Mouse (Mus musculus): ENCODE measurements around the gene Glyat. TPM values are rescaled to one million over a fixed set of nuclear protein-coding genes. Genes with fewer than 3 reads are reported as not detected.
A peak's percentile ranks its signal among the peaks of the same experiment; 100 is the strongest.
"Not testable (repeated sequence)": the region's sequence is repeated elsewhere in the genome, so short reads cannot be mapped to it uniquely, and the experiment has no call there.

The Glyat gene
- total RNA-seq (2014; fragmentation: Nextera tagmentation) (not detected in 2 replicates), total RNA-seq (2017) (not detected in 2 replicates)

DNA sequence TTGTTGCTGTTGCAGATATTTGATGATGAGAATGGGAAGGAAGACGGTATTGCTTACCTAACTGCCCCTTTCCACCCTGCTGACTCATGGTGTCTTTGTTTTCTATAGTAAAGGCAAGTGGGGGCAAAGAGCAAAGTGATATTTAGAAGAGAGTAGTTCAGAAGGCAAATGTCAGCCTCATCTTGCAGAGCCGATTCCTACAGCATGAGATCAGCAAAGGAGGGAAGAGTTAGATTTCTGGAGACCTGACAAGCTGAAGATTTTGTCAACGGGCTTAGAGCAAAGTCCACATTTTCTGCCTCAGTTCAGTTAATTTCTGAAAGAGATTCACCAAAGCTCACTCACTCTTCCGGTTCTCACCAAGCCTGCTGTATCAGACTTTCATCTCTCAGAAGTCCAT, at the start of gene Glyat:
TSS of gene Glyat (plus strand) at position 133 of the 400 bp plus-strand sequence.
- ATAC-seq (replicated peaks; ENCODE audit: poor library complexity, severe bottlenecking) = no peak

DNA sequence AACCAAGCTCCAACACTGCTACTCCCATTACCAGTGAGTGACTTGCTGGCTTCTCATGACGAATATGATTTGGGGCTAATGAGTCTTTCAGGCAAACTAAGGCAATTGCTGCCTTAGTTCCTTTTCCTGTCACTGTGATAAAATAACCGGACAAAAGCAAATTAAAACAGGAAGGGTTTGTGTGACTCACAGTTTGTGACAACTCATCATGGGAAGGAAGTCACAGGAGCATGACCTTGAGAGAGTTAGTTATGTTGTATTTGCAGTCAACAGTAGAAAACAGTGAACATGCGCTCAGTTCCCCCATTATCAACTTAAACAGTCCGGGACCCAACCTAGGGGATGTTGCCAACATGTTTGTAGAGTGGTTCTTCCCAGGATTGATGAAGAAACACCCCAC, 47.8 kb upstream of the Glyat start:
- ATAC-seq (replicated peaks; ENCODE audit: poor library complexity, severe bottlenecking) = peak; percentile 92

DNA sequence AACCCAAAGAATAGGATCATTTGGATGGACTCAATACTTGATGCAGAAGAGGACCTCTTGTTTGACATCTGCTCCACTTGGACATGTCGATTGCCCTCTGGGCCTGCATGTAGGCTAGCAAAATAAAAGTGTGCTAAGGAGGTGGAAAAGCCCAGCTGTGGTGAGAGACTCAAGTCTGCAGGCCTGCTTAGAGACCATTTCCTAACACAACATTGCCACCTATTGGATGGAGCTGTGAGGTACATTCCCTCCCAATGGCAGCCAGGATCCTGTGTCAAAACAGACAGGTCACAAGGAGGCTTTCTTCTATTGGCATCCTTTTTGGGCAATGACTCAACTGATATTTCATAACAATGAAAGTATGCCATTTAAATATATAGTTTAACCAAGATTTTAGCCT, 41.2 kb upstream of the Glyat start:
- ATAC-seq (replicated peaks; ENCODE audit: poor library complexity, severe bottlenecking) = peak; percentile 71

DNA sequence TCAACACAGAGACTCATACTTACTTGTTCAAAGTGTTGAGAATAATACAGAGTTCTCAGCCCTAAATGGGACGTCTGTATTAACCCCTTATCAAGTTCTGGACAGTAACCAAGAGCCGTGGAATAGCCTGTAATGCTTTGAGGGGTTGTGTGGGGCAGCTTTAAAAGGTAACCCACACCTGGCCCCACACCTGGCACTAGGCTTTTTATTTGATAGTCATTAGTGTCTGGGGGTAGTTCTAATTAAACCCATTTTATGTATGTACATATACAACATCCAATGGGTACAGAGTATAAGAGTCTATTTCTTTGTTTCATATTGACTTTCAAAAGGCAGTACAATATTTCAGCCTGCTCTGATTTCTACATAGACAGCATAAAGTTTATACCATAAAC, 38.0 kb upstream of the Glyat start:
- ATAC-seq (replicated peaks; ENCODE audit: poor library complexity, severe bottlenecking) = no peak

DNA sequence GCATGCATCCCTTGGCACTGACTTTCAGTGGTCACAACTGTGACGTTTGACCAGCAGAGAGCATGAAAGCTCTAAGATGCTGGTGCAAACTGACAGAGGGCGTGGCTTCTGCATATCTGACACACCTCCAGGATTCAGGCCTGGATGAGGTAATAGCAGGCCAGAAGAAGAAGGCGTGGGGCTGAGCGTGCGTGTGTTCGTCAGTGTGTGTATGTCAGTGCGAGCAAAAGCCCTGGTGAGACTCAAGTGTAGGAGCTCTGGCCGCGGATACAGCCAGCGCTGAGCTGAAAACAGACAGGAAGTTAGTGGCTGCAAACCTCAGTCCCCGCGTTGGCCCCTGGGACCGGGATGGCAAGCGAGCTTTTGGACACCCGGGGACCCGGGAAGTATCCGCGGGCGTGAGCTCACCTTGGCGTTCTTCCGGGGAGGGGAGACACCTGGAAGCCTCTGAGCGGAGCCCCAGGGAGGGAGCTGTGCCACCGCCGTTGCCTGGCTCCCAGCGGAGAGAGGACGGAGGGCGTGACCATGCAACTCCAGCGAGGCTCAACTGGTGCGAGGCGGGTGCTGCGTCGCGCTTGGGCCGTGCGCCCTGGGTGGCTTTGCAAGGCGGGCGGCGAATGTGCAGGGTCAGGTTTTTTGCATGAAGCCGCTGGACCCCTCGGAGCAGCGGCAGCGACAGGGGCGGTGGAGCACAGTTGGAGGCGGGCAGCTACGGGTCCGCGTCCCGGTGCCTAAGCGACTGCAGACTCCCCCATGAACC, 37.4 kb upstream of the Glyat start:
- peak; percentile 87 for ATAC-seq (replicated peaks; ENCODE audit: poor library complexity, severe bottlenecking)

DNA sequence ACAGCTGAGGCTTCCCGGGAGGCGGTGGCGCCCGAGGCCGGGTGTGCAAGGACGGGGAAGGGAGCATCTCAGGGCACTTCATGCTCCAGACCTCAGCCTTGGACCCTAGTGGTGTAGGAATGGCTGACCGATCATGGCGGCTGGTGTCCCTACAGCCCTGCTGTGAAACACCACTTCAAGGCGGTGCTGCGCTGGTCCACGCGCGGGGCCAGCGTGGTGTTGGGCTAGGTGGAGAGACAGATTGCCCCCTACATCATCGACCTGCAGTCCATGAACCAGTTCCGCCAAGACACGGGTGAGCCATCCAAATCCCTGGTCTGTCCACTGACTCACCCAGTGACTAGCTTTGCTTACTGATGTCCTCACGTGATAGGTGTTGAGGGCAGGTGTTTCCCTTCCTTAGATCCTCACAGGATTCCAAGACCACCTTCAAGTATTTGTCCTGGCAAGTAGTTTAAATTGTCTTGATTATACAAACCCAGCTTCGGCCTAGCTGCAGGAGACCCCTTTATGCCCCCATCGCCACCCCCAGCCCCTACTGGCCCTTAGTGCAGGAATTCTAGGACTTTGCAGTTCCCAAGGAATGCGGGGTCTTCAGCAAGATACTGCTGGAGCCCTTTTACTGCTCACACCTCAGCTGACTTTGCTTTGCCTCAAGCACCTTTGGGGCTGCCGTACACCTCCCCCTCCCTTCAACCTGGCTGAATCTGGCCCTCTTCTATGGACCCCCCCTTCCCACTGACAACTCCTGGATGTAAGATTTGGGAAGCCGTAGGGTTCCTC, 36.6 kb upstream of the Glyat start:
- ATAC-seq (replicated peaks; ENCODE audit: poor library complexity, severe bottlenecking) = peak; percentile 9

DNA sequence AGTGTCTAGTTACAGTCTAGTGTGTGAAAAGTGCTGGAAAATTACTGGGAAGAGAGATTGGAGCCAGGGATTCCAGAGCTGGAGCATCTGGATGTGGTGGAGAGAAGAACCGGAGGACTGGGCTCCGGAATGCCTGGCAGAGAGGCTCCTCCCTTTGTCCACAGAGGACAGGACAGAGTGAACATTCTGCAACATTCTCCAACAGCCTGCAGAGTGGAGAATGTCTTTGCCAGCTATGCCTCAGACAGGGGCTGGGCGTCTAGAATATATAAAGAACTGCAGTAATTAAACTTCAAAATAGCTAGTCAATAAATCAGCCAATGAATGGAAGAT, 36.1 kb upstream of the Glyat start:
- ATAC-seq (replicated peaks; ENCODE audit: poor library complexity, severe bottlenecking) = no peak

DNA sequence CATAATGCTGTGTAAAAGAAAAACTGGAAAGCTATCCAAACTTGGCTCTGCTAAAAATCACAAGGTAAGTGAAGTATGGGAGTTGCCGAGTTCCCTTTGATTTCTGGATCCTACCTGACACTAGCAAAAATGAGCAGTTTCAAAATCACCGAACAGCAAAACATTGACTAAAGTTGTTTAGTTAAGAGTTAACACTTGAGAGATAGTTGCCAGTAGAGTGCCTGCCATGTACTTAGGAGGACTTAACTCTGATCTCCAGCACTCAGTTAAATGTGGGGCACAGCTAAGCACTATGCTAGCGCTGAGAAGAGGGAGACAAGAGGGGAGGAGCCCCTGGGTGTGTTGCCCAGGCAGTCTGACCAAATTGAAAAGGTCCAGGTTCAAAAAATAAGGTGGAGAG, 34.4 kb upstream of the Glyat start:
- no peak for ATAC-seq (replicated peaks; ENCODE audit: poor library complexity, severe bottlenecking)

DNA sequence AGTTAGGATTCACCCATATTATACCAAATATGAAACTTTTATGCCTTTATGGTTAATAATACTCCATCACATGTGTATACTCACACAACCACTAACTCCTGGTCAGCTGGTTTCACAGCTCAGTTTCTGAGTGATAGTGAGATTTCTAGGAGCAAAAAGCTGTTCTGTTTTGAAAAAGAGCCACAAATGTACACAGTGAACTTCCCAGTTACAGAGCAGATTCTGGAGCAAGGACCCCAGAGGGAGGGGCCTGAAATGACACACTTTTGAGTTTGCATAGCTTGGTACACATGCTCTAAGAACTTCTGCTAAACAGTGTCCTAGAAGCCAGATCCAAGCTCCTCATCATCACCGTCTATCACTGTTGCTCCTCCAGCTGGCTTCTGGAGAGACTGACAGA, 33.4 kb upstream of the Glyat start, which contains the start of gene Gm4952:
TSS of gene Gm4952 (plus strand) at position 301 of the 400 bp plus-strand sequence.
- no peak for ATAC-seq (replicated peaks; ENCODE audit: poor library complexity, severe bottlenecking)

DNA sequence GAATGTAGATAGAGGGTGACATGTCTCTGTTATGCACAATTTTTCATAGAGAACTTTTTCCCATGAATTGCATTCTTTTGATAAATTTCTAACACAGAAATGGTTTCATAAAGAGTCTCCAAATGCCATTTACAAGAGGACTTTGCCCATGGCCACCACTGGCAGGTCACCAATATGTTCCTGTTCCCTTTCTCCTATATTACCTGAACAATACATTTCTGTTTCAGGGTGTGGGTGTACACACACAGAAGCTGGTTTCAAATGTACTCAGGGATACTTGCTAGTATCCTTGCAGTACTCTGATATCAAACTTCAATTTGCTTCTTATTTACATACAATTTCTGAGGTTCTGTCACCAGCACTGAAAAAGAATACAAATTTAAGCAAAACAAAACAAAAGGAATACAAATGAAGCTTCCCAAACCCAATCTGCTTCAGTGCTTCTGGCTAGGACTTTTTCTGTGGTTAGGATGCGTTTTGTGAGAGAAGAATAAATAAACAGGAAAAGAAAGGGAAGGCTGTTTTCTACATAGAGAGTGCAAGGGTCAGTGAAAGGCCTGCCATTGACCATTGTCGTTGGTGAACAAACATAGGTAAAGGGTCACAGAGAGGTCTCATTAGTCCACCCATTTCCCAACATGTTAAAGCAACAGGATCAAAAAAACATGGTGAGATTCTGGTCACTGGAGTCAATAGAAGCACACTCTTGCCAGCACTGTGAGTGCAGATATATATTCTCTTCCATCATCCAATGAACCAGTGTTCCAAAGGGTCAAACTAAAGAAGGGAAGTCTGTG, 32.2 kb upstream of the Glyat start:
- ATAC-seq (replicated peaks; ENCODE audit: poor library complexity, severe bottlenecking) = no peak

DNA sequence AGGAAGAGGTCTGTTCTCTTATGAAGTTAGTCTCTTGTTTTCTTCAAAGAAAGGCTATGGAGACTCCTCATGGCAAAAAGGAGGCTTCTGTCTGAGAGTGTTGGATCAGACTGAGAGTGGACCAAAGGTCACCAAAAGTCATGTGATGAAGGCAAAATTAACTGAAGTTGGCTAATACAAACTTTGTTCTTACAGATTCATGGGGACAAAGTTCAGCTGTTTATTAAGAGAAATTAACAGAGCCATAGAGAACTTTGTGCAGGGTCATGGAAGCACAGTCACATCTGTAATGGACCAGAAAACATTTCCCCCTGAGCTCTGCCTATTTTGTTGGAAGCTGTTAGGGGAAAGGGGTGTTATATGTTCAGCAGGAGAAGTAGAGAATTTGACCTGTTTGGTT, 24.8 kb upstream of the Glyat start:
- ATAC-seq (replicated peaks; ENCODE audit: poor library complexity, severe bottlenecking) = no peak

DNA sequence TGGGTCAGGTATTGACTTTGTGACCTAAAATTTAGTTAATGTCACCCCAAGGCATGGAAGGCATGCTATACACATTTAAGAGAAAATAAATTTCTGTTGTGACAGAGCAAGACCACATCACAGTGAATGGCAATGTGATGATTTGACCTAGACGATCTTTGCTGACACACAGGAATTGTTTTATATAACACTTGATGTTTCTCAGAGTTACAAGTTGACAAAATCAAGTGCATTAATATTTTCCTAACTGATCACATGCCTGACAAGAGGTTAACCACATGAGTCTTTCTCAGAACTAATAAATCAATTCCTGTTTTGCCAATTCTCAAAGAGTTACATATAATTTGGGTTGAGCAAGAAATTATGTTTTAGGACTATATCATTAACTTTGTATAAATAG, 19.5 kb upstream of the Glyat start:
- ATAC-seq (replicated peaks; ENCODE audit: poor library complexity, severe bottlenecking) = no peak

DNA sequence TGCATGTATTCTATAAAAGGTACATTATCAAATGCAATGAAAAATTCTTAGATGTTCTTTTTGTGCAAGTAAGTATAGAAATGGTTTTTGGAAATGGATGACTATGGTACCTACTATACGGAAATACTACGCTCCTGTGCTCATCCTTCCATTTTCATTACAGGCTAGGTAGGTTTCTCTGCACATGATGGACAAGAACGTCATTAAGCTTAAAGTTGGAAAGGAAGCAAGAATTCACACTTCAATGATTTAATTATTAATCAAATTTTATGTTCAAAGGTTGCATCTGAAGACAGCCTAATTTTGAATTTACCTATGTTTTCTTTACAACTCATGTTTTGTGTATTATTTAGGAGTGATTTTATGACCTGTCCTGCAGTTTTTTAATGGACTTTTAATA, 1.2 kb downstream of the Glyat start:
- no peak for ATAC-seq (replicated peaks; ENCODE audit: poor library complexity, severe bottlenecking)

DNA sequence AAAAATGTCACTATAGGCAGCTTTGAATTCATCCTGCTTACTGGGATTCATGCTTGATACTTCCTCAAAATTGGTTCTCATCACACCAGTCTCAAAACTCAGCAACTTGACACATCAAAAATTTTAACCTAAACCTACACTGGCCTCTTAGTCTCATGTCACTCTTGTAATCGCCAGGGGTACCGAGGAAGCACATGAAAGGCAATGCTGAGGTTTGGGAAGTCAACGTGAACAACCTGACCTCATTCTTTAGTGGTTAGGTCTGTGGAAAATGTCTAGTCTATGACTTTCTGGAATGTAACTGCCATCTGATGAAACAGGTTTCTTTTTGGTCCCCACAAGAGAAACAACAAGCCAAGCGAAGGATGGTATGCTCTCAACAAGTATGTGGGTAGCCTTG, 1.9 kb downstream of the Glyat start:
- no peak for ATAC-seq (replicated peaks; ENCODE audit: poor library complexity, severe bottlenecking)

DNA sequence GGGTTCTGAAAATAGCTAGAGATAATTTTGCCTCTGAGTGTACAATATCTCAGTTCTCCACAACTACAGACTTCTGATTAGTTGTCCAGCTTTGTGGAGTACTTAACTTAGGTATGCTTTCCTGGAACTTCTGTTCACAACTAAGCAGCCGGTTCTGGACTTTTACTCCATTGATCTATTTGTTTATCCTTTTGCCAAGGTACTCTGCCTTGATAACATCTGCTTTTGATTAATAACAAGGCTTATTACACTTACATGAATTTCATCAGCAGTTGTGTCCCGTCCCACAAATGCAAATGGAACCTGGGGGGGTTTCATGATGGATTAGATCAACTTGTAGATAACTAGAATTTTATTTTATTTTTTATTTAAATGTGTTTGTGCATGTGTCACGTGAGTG, 3.8 kb downstream of the Glyat start:
- no peak for ATAC-seq (replicated peaks; ENCODE audit: poor library complexity, severe bottlenecking)

DNA sequence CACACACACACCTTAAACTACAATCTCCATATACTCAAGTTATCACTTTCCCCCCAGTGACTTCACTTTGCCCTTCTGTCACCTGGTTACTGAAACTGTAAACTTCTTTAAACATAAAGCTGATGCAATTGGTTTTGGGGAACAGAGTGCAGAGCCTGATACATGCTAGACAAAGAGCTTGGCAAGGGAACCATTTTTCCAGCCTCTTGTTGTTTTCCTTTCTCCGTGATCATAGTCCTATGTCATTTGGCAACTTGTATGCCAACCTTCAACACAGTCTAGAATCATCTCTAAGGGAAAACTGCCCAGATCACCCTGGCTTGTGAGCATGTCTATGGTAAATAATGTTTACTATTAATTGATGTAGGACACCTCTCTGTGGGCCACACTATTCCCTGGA, 4.9 kb downstream of the Glyat start:
- ATAC-seq (replicated peaks; ENCODE audit: poor library complexity, severe bottlenecking) = no peak

DNA sequence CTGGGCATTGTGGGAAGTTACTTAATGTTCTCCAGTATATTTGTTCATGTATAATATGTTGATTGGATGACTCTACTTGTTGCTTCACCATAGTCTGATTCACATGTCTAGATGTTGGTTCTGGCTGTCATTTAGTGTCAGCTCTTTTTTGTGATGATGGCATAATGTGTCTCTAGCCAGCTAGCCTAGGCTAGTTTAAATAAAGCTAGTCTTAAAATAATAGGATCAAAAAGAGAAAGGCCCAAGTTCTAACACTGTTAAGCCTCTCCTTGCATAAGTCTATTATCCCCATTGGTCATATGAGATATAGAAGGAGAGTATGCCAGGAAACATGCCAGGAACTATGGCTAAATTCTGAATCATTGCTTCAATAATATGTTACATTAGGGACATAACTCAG, 16.4 kb downstream of the Glyat start:
- ATAC-seq (replicated peaks; ENCODE audit: poor library complexity, severe bottlenecking) = no peak

DNA sequence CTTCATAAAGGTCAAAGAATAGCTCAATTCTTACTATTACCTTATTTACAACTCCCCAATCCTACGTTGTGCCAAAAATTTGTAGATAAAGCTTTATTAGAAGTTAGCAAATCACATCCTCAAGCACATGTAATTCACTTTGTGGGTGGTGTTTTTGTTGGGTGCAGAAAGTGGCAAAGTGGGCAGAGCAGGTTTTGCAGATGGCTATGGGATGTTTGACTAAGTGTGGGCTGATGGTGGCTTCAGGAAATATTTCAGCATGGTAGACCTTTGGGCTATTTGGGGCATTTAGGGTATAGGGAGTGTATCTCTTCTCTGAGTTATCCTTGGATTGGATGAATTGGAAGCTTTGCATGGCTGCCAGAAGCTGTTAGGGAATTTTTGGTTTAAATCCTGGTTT, 33.0 kb downstream of the Glyat start:
- no peak for ATAC-seq (replicated peaks; ENCODE audit: poor library complexity, severe bottlenecking)

DNA sequence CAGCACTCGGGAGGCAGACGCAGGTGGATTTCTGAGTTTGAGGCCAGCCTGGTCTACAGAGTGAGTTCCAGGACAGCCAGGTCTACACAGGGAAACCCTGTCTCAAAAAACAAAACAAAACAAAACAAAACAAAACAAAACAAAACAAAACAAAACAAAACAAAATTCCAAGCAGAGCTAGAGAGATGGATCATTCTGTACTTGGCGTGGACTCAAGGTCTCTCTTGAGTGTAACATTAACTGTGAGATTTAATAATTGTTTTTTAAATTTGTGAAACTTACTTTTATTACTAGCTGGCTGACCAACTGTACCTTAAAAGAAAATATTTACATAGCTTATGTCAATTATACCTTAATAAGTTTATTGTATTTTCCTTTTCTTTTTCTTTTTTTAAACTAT, 35.5 kb downstream of the Glyat start:
- ATAC-seq (replicated peaks; ENCODE audit: poor library complexity, severe bottlenecking) = not testable (repeated sequence)

DNA sequence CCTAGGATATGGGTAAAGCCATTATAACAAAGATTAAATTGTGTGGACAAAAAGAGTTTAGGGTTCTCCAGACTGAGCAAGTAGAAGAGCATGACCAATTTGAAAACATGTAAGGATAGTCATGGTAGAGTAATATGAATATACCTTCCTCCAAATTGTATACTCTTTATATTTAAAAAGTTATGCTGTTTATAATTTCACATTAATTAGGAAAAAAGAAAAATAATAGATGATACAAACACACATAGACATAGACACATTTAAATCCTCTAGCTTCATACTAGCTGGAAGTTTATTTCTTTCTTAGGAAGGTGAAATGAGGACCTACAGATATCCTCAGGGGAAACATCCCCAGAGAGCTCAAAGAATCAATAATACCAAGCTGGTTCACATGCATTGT, 37.0 kb downstream of the Glyat start, which contains the start of gene Olfr1442:
TSS of gene Olfr1442 (plus strand) at position 301 of the 400 bp plus-strand sequence.
- ATAC-seq (replicated peaks; ENCODE audit: poor library complexity, severe bottlenecking) = no peak

DNA sequence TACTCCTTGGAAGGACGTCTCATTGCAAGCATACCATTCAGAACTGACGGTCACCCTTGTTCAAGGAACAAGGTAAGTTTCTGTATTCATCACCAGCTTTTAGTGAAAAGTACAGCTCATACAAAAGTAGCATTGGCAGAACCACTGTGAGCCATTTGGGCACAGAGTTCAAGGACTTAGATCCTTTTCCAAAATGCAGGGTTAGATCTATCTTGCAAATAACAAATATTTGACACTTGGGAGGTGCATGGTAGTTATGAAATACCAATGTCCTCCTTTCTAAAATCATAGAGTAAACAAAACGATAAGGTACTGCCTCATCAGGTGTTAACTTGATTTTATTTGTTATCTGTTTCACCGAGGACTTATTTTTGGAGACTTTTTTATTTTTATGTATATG, 37.9 kb downstream of the Glyat start:
- no peak for ATAC-seq (replicated peaks; ENCODE audit: poor library complexity, severe bottlenecking)
